Mouse (Mus musculus): Measurements from ENCODE around the gene Cald1.

GRCm38 (mm10) chr6:34615419-34615818 is 17.1 kb downstream of the Cald1 start:
- TF ChIP-seq CTCF (IDR thresholded peaks at IDR 0.05; ENCODE audit: low read depth, low read length) (no peak), POLR2A (IDR thresholded peaks at IDR 0.05; ENCODE audit: borderline replicate concordance, low read depth, low read length) (no peak)

Measured in bone marrow macrophage, adult 2 months (primary cell).